Mouse (Mus musculus) ovary, adult 10 weeks (tissue): ENCODE data around the gene Zfp112. TPM values are rescaled to one million over a fixed set of nuclear protein-coding genes. Genes with fewer than 3 reads are reported as not detected.

ENCODE experiments used
- polyA plus RNA-seq: library from polyadenylated mRNA; stranded (reverse); fragments of 350-450 nt; fragmentation: Illumina TruSeq; extraction: RNeasy Lipid Tissue Mini Kit (QIAGEN cat#74804); gene quantifications from one replicate; pipeline ENCODE4 v1.2.3, GENCODE M21; 2014

The Zfp112 gene
- polyA plus RNA-seq: 1.4 TPM

DNA sequence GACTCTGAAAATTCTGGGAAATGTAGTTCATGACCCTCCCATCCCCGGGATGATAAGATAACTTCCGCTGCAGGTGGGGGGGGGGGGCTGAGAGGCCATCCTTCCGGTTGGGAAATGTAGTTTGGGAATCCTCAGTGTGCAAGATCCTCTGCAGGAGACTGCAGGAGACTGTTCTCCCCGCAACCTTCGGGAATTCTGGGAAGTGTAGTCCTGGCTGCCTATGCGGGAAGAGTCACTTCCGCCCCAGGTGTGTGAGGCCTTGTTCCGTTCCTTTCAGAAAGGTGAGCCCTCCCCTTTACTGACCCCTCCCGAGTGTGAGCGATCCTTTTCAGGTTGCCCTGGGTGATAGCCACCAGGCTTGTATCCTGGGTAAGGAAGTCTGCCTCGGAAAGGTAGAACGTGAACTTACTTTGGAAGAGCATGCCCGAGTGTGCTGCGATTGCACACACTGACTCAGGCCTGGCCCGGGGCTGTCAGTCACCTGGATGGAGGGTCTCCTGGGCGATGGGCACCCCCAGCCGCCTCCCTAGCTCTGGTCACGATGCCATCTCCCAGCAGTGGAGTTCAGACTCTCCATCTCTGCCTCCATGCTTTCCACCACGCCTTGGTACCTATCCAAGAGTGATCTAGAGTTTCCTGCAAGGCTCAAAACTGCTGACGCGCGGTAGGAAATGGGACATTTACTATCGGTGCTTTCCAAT is at the start of gene Zfp112:
Gene Zfp112 (plus strand): TSS at position 159 of the 701 bp plus-strand sequence.

DNA sequence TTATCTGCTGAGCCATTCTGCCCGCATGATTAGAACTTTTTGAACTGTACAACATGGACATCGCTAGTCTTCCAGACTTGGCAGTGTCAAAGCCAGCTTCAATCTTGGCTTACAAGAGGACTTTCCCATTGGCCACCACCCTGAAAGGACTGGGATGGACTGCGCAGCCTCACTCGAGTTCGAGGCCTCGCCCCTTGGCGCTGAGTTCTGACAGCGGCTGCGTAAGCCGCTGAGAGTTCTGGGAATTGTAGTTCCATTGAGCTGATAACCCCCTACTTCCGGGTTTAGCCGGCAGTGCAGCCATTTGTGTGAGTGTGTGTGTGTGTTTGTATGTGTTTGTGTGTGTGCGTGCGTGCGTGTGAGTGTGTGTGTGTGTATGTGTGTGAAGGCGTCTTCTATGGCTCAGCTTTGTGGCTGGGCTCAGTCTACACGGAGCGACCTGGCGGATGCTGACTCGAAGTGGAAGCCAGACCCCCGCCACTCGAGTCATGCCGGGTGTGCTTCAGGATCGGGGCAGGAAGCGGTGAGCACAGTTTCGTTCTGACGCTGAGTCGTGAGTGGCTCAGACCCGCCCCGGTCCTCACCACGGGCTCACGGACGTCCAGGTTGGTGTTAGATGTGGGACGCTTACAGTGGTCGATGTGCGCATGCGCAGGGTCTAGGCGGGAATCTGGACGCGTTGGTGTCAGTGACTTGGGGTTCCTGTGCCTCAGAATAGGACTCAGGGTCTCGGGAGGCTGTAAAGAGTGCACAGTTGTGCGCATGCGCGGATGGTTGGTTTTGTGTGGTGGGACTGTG is 30.3 kb upstream of the Zfp112 start, which contains the start of gene Zfp180:
Gene Zfp180 (plus strand): TSS at position 291 of the 798 bp plus-strand sequence.

DNA sequence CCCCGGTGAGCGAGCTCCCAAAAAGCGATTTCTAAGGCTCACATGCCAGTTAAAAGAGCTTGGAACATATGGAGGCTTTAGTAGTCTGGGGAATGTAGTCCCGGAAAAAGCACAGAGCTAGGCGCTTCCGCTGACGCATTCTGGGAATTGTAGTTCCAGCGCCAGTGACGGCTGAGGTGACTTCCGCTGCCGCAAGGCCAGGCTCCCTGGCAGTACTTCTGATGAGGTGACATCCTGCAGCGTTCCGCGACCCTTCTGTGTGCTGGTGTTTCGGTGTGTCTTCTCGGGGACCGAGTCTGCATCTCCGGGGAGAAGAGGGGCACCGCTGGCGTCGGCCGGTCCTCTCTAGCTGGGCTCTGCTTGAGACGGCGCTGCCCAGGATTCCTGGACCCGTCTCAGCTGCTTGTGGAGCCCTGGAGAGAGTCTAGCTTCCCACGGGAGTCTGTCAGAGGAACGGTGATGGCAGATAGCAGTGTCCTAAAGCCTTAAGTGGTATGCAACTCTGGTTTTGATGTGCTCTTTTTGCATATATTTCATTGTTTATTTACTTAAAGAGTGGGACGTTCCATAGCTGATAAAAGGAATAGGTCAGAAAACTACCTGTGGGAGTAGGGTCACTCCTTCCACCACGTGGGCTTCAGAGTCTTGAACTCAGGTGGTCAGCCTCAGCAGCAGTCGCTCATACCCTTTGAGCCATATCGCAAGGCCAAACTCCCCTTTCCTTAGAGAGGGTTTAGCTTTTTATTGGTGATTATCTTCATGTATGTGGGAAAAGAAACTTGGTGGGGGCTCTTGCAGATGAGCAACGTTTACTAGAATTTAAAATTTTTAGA is 22.1 kb downstream of the Zfp112 start, which contains the start of gene Zfp235:
Gene Zfp235 (plus strand): TSS at position 174 of the 833 bp plus-strand sequence.

DNA sequence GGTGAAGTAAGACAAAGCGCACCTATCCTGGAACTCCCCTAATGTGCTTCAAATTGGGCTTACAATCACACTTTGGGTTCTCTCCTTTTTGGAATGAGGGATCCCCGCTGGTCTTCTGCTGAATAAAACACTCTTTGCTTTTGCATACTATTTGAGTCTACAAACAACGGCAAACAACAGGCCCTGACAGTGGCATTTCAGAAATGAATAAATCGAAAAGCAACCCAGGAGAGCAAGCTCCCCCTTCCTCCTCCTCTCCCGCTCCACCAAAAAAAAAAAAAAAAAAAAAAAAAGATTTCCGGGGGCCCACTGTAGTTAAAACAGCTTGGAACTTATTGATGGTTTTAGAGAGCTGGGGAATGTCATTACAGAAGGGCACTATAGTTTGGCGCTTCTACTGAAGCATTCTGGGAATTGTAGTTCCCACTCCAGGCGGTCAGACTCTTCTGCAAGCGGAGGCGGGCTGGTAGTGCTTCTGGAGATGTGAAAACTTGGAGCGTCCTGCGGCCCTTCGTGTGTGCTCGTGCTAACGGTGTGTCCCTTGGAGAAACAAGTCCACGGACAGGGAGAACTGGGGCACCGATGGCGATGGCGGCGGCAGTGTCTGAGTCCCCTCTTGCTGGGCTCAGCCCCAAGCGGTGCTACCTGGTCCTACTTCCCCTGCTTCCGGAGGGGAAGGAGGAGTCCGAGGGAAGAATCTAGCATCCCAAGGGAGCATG is 62.7 kb downstream of the Zfp112 start, which contains the start of gene Zfp114:
Gene Zfp114 (plus strand): TSS at position 443 of the 719 bp plus-strand sequence.

Other genes starting within 250 kb of the Zfp112 start
- gene Vmn1r177, start 245.9 kb upstream of the Zfp112 start, polyA plus RNA-seq: not detected
- not detected for gene Vmn1r178, start 220.3 kb upstream of the Zfp112 start, polyA plus RNA-seq
- not detected for gene Vmn1r179, start 185.3 kb upstream of the Zfp112 start, polyA plus RNA-seq
- not detected for gene Vmn1r180, start 161.7 kb upstream of the Zfp112 start, polyA plus RNA-seq
- gene Vmn1r181, start 137.7 kb upstream of the Zfp112 start, polyA plus RNA-seq: not detected
- not detected for gene V1rd19, start 110.6 kb upstream of the Zfp112 start, polyA plus RNA-seq
- not detected for gene Vmn1r183, start 59.1 kb upstream of the Zfp112 start, polyA plus RNA-seq
- 10.1 TPM for gene Zfp180, start 30.4 kb upstream of the Zfp112 start, polyA plus RNA-seq
- 4.8 TPM for gene Zfp235, start 21.9 kb downstream of the Zfp112 start, polyA plus RNA-seq
- gene Zfp114, start 62.7 kb downstream of the Zfp112 start, polyA plus RNA-seq: 2.3 TPM
- gene Zfp111, start 99.1 kb downstream of the Zfp112 start, polyA plus RNA-seq: 14.2 TPM
- 5.6 TPM for gene Zfp109, start 125.2 kb downstream of the Zfp112 start, polyA plus RNA-seq
- 7.8 TPM for gene Zfp108, start 142.5 kb downstream of the Zfp112 start, polyA plus RNA-seq
- gene Zfp93, start 158.1 kb downstream of the Zfp112 start, polyA plus RNA-seq: 3.8 TPM
- 11.3 TPM for gene Zfp61, start 188.9 kb downstream of the Zfp112 start, polyA plus RNA-seq
- 2.2 TPM for gene Zfp94, start 204.4 kb downstream of the Zfp112 start, polyA plus RNA-seq
- not detected for gene Tescl, start 221.6 kb downstream of the Zfp112 start, polyA plus RNA-seq
- not detected for gene Lypd5, start 236.9 kb downstream of the Zfp112 start, polyA plus RNA-seq